Mouse (Mus musculus): Measurements from ENCODE around the gene Nek2. TPM values are rescaled to one million over a fixed set of nuclear protein-coding genes. Genes with fewer than 3 reads are reported as not detected.

Nek2 gene
- total RNA-seq, 2 experiments from 2014 or later, result 1.3 to 1.6 TPM

Other genes with a start within 250 kb of the Nek2 start
- gene Dtl, start 245.9 kb upstream of the Nek2 start, total RNA-seq (2021), result 1 to 10 TPM; 6.3 to 7.6 TPM
- 10 to 100 TPM; 32.6 to 40.9 TPM for gene Ints7, start 245.8 kb upstream of the Nek2 start, total RNA-seq (2021)
- gene Lpgat1, start 103.6 kb upstream of the Nek2 start, total RNA-seq (2021), result 100 to 1,000 TPM; 181 TPM
- gene Slc30a1, start 85.3 kb downstream of the Nek2 start, total RNA-seq (2021), result 10 to 100 TPM; 34.3 to 40.5 TPM
- gene Rd3, start 155.9 kb downstream of the Nek2 start, total RNA-seq (2021), result under 1 TPM; 0.37 to 0.43 TPM